Mouse (Mus musculus) heart, adult 2 months (tissue): ENCODE measurements at regions not wholly inside any gene's neighbourhood (a gene's known extent, or its start where the extent isn't known, plus 50 kb on each side); places are given as distances from the start of the nearest gene placed in this dataset.

Experiments
- DNase-seq, 2 experiments: peaks; one replicate each; pipeline ENCODE4 v3.0.0; 2021
- H3K27ac ChIP-seq: fragments of 200-600 bp; 2 replicates; pipeline ENCODE4 v1.8.1; 2022
- H3K27me3 ChIP-seq: fragments of 200-500 bp; 2 replicates; pipeline ENCODE4 v1.6.1; 2012; ENCODE audit warnings: mild to moderate bottlenecking, low read length, inconsistent platforms, mixed read lengths; ENCODE audit not compliant: control insufficient read depth, insufficient read depth
- H3K36me3 ChIP-seq: fragments of 200-500 bp; 2 replicates; pipeline ENCODE4 v1.6.1; 2012; ENCODE audit warnings: low read length, inconsistent platforms; ENCODE audit not compliant: control insufficient read depth, insufficient read depth
- H3K4me1 ChIP-seq: fragments of 200-500 bp; 2 replicates; pipeline ENCODE4 v1.6.1; 2011; ENCODE audit warnings: low read length; ENCODE audit not compliant: control insufficient read depth, insufficient read depth
- H3K4me3 ChIP-seq: fragments of 200-600 bp; 2 replicates; pipeline ENCODE4 v1.8.1; 2022
- H3K79me2 ChIP-seq: fragments of 200-500 bp; replicated peaks from 2 replicates; pipeline ENCODE4 v1.6.1; 2012; ENCODE audit warnings: mild to moderate bottlenecking, inconsistent platforms, low read length, moderate library complexity, mixed read lengths; ENCODE audit not compliant: control insufficient read depth, insufficient read depth
- H3K9ac ChIP-seq: fragments of 200-500 bp; 2 replicates; pipeline ENCODE4 v1.6.1; 2012; ENCODE audit warnings: low read depth, mild to moderate bottlenecking, control low read depth, inconsistent platforms, low read length, mixed read lengths
- CTCF ChIP-seq: fragments of 200-600 bp; IDR thresholded peaks from 2 replicates; pipeline ENCODE4 v1.8.1; 2022; ENCODE audit warnings: antibody characterized with exemption, mild to moderate bottlenecking, moderate library complexity
- EP300 ChIP-seq: fragments of 200-500 bp; IDR thresholded peaks from 2 replicates; pipeline ENCODE4 v1.6.1; 2011; ENCODE audit warnings: low read depth, low read length, control low read depth; ENCODE audit not compliant: insufficient read depth
- POLR2A ChIP-seq: fragments of 200-500 bp; IDR thresholded peaks from 2 replicates; pipeline ENCODE4 v1.6.1; 2011; ENCODE audit warnings: mild to moderate bottlenecking, low read depth, low read length, control low read depth; ENCODE audit not compliant: insufficient read depth
- WGBS: fragments of 180-500 bp; shearing (Covaris S2); methylation state at CpG from one replicate; pipeline ENCODE4 v1.1.7; 2018; 5-methylcytosine and 5-hydroxymethylcytosine counted together
- intact Hi-C: fragments of 180-260 bp; cut with DNase I; formaldehyde crosslinking; loops from one replicate; pipeline ENCODE4 v1.15.1; 2025

DNA sequence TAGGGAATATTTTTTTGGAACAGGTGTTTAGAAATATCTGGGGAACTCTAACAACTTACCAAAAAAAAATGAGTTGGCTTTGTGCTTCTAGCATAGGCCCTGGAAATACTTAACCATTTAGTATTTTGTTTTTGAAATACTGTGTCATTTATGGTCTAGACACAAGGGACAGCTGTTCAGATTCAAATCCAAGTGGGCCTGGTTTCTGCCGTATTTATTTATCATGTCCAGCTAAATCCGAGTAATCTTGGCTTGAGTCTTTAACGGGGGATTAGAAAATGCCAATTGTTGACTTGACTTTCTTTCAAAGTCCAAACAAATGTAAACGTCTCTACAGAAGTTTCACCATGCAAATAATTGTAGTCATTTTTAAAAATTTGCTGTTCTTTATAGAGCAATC, 159.6 kb downstream of the Ndfip2 start:
- DNase-seq: no peak
- no peaks in the 10 kb centered on the region for H3K36me3 ChIP-seq
- H3K79me2 ChIP-seq: no peaks in the 10 kb centered on the region
- no peaks in the 10 kb centered on the region for H3K27me3 ChIP-seq
- 64% methylated on average over 4 of the region's 4 CpGs for WGBS
- no peak overlapping the region for H3K9ac ChIP-seq
- H3K4me3 ChIP-seq: no peak overlapping the region
- H3K4me1 ChIP-seq: no peaks in the 10 kb centered on the region
- no peak overlapping the region for H3K27ac ChIP-seq
- no peak for TF ChIP-seq EP300
- intact Hi-C loops: no loop called here

DNA sequence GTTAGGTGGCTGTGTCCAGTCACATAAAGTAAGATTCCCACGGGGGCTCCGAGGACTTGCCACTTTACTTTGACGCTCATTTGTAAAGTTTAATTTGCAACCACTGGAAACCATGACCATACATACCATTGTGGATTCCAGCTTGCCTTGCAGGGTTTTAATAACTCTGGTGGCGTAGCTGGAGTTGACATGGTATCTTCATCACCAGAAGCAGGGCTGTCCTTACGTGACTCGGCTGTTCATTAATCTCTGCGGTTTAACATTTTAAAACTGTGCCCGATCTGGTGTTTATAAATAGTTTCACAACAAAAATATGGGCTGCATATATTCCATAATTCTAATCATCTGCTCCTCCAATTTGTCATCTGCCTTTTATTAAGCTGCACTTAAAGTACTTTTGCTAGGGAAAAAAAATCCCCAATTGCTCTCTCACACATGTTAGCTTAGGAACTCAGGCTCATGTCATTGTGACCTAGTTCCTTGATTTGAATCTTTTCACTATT, 159.1 kb downstream of the Ndfip2 start:
- H3K36me3 ChIP-seq: no peaks in the 10 kb centered on the region
- intact Hi-C loops: no loop called here
- no peaks in the 10 kb centered on the region for H3K27me3 ChIP-seq
- no peaks in the 10 kb centered on the region for H3K79me2 ChIP-seq
- TF ChIP-seq CTCF: no peak
- no peak for TF ChIP-seq POLR2A
- TF ChIP-seq EP300: no peak
- no peak overlapping the region for H3K9ac ChIP-seq
- WGBS: 73% methylated on average over 8 of the region's 8 CpGs
- no peaks in the 10 kb centered on the region for H3K4me1 ChIP-seq
- H3K4me3 ChIP-seq: no peak overlapping the region
- DNase-seq: no peak
- H3K27ac ChIP-seq: peak overlapping the region; percentile 40; the same call in 1 of the 2 replicates

DNA sequence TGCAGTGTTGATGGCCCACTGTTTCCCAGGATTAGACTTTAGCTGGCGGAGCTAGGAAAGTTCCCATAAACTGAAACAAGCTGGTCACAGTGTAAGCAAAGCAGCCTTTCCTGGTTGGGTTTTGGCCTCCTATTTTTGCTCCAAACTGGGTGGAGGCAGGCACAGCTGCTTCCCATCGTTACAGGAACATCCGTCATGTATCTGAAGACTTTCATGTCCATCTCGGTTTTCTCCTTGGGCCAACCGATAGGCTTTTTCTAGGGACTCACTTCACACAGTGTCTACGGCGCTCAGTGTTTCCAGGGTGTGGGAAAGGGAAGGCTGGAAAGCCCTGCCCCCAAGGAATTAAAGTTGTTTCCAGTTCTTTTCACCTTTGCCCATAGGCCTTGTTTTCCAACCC, 158.6 kb downstream of the Ndfip2 start:
- peak overlapping the region; percentile 40 for H3K27ac ChIP-seq
- WGBS: 69% methylated on average over 7 of the region's 7 CpGs
- intact Hi-C loops: no loop called here

DNA sequence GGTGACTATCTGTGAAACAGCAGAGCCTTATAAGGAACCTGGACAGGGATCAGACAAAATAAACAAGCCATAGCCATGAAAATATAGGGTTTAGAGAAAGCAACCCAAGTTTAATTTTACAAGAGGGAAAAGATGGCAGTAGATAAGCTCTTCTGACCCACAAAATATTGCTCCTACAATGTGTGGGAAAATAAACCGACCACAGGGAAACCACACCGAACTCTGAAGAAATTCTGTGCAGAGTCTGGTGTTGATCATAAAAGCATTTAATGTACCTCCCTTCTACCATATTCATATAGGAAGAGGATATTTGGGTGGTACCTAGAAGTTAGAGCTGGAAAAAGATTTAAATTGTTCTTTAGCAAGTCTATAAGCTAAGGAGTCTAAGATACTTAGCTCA, 146.3 kb downstream of the Ndfip2 start:
- TF ChIP-seq EP300: no peak
- no peak for TF ChIP-seq POLR2A
- no peak for TF ChIP-seq CTCF
- Histone ChIP-seq H3K27ac (no peak overlapping the region; the same call in 1 of the 2 replicates), H3K27me3 (no peaks in the 10 kb centered on the region), H3K4me3 (no peak overlapping the region), H3K36me3 (peaks cover 3% of the 10 kb centered on the region; the same call in 1 of the 2 replicates), H3K4me1 (no peaks in the 10 kb centered on the region), H3K9ac (no peak overlapping the region), H3K79me2 (no peaks in the 10 kb centered on the region)
- DNase-seq: no peak
- 74% methylated on average over 2 of the region's 2 CpGs for WGBS
- intact Hi-C loops: loop anchor here (5.0 kb wide), 2 partner anchors 42 to 328 kb away; no protein-coding TSS in a partner anchor

More for the DNA sequence above, 158.6 kb downstream of the Ndfip2 start:
- DNase-seq: no peak
- H3K4me1 ChIP-seq: no peaks in the 10 kb centered on the region
- no peaks in the 10 kb centered on the region for H3K79me2 ChIP-seq
- H3K36me3 ChIP-seq: no peaks in the 10 kb centered on the region
- H3K27me3 ChIP-seq: no peaks in the 10 kb centered on the region
- H3K4me3 ChIP-seq: no peak overlapping the region
- no peak overlapping the region for H3K9ac ChIP-seq
- TF ChIP-seq POLR2A: no peak
- no peak for TF ChIP-seq CTCF
- no peak for TF ChIP-seq EP300

DNA sequence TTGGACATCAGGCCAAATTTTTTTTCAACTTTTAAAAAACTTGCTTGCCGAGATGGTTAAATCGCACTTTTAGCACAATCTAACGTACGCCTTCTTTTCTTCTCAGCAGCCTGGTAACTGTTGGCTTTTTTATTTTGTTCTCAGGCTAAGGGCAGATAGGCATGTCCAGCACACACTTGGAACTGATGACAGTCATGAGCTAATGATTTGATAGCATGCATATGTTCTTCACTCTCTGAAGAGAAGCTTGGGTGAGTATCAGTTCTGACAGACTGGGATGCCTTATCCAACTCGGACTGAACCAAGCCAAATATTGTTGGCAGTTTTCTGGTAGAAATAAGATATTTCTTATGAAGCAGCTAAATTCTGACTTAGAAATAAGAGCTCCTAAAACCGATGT, 145.9 kb downstream of the Ndfip2 start:
- Histone ChIP-seq H3K4me3 (no peak overlapping the region), H3K79me2 (no peaks in the 10 kb centered on the region), H3K36me3 (peaks cover 3% of the 10 kb centered on the region; the same call in 1 of the 2 replicates), H3K4me1 (no peaks in the 10 kb centered on the region), H3K27me3 (no peaks in the 10 kb centered on the region), H3K9ac (no peak overlapping the region), H3K27ac (peak overlapping the region; percentile 17)
- WGBS: 48% methylated on average over 6 of the region's 6 CpGs
- intact Hi-C loops: loop anchor here (5.0 kb wide), 2 partner anchors 42 to 328 kb away; no protein-coding TSS in a partner anchor
- peak in 1 of 2 experiments; percentile 47 for DNase-seq
- TF ChIP-seq POLR2A (no peak), EP300 (no peak), CTCF (no peak)

DNA sequence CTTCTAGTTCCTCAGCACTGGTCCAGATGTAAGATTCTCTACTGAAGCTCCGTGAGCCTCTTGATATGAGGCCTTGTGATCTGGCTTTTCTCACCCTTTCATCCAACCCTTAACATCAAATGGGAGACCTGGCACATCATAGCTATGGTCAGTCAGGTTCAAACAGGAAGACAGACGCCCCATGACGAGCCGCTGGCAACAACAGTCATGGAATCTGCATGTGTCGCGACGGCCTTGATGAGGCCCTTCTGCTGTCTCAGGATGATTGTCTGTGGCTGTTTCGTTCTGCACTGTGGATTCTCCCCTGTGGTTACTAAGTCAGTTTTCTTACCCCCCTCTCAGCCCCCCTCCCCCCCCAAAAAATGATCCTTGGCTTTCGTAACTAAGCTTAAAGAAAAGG, 144.9 kb downstream of the Ndfip2 start:
- intact Hi-C loops: loop anchor here (5.0 kb wide), 2 partner anchors 41 to 329 kb away; no protein-coding TSS in a partner anchor
- no peaks in the 10 kb centered on the region for H3K27me3 ChIP-seq
- no peak for TF ChIP-seq EP300
- TF ChIP-seq POLR2A: no peak
- TF ChIP-seq CTCF: no peak
- no peak overlapping the region for H3K27ac ChIP-seq
- no peak overlapping the region for H3K9ac ChIP-seq
- H3K4me1 ChIP-seq: no peaks in the 10 kb centered on the region
- no peak overlapping the region for H3K4me3 ChIP-seq
- 62% methylated on average over 9 of the region's 9 CpGs for WGBS
- peak; percentile 21 to 28 for DNase-seq
- H3K36me3 ChIP-seq: peaks cover 3% of the 10 kb centered on the region; the same call in 1 of the 2 replicates
- no peaks in the 10 kb centered on the region for H3K79me2 ChIP-seq
